Mouse (Mus musculus) liver, embryonic 14.5 days (tissue): ENCODE data around the gene Zfp148. TPM values are rescaled to one million over a fixed set of nuclear protein-coding genes. Genes with fewer than 3 reads are reported as not detected.
"Not testable (repeated sequence)": the region's sequence is repeated elsewhere in the genome, so short reads cannot be mapped to it uniquely, and the experiment has no call there.

Experiments used
- ATAC-seq: fragments of 200-750 bp; cut with Nextera tagmentation; 2 replicates; pipeline ENCODE4 v1.8.0; 2017; ENCODE audit warnings: moderate number of reproducible peaks, mild to moderate bottlenecking, moderate library complexity; ENCODE audit not compliant: insufficient read depth
- DNase-seq, 3 experiments: peaks; one replicate each; pipeline ENCODE4 v3.0.0-alpha.2; 2012 to 2013; ENCODE audit warnings: low read depth in 3 of 3, low spot score in 3 of 3
- H3K27ac ChIP-seq: fragments of 300-500 bp; sonication (generic); 2 replicates; pipeline ENCODE4 v1.5.1; 2014; ENCODE audit warnings: moderate library complexity, mild to moderate bottlenecking, control low read depth, inconsistent platforms
- H3K27me3 ChIP-seq: fragments of 300-500 bp; sonication (generic); 2 replicates; pipeline ENCODE4 v1.6.1; 2014; ENCODE audit warnings: mild to moderate bottlenecking, low read length, moderate library complexity; ENCODE audit not compliant: control insufficient read depth, insufficient read depth
- H3K36me3 ChIP-seq: fragments of 300-500 bp; sonication (generic); replicated peaks from 2 replicates; pipeline ENCODE4 v1.6.1; 2014; ENCODE audit warnings: low read depth; ENCODE audit not compliant: control insufficient read depth, insufficient read depth
- H3K4me1 ChIP-seq, 2 experiments: fragments of 200-500 bp in 1 of 2; fragments of 300-500 bp in 1 of 2; sonication (generic) in 1 of 2; replicated peaks; 2 replicates each; pipeline ENCODE4 v1.6.1; 2012 to 2014; ENCODE audit warnings: antibody characterized with exemption in 1 of 2, inconsistent platforms in 1 of 2, low read length in 1 of 2; ENCODE audit not compliant: control insufficient read depth in 2 of 2, insufficient read depth in 2 of 2
- H3K4me2 ChIP-seq: fragments of 300-500 bp; sonication (generic); 2 replicates; pipeline ENCODE4 v1.6.1; 2014; ENCODE audit warnings: low read depth, mild to moderate bottlenecking, control low read depth, moderate library complexity
- H3K4me3 ChIP-seq, 2 experiments: fragments of 200-500 bp in 1 of 2; fragments of 300-500 bp in 1 of 2; sonication (generic) in 1 of 2; 2 replicates each; pipeline ENCODE4 v1.5.1; 2012 to 2014; ENCODE audit warnings: low read depth in 2 of 2, low read length in 2 of 2, mild to moderate bottlenecking in 2 of 2, control low read depth in 1 of 2, inconsistent platforms in 1 of 2, moderate library complexity in 1 of 2; ENCODE audit not compliant: insufficient read depth in 1 of 2
- H3K9ac ChIP-seq: fragments of 300-500 bp; sonication (generic); replicated peaks from 2 replicates; pipeline ENCODE4 v1.6.1; 2014; ENCODE audit warnings: mild to moderate bottlenecking, control low read depth, moderate library complexity
- H3K9me3 ChIP-seq: fragments of 300-500 bp; sonication (generic); 2 replicates; pipeline ENCODE4 v1.6.1; 2016; ENCODE audit warnings: low read length, mixed read lengths; ENCODE audit not compliant: control insufficient read depth
- CTCF ChIP-seq: IDR thresholded peaks from 2 replicates; pipeline ENCODE4 v1.5.1; 2016; ENCODE audit warnings: antibody characterized with exemption, low read depth, control low read depth
- EP300 ChIP-seq: IDR thresholded peaks from 2 replicates; pipeline ENCODE4 v1.6.1; 2016; ENCODE audit warnings: antibody characterized with exemption, low read depth
- WGBS: fragments of 180-500 bp; shearing (Covaris S2); extraction: QIAGEN DNeasy Blood & Tissue Kit; methylation state at CpG from one replicate; pipeline ENCODE4 v1.1.7; 2014; ENCODE audit not compliant: insufficient replicate concordance; 5-methylcytosine and 5-hydroxymethylcytosine counted together
- polyA plus RNA-seq, 2 experiments: library from polyadenylated mRNA; depleted of rRNA in 1 of 2; stranded (reverse) in 1 of 2; unstranded in 1 of 2; fragments of >200 nt; fragmentation: Nextera tagmentation in 1 of 2; extraction: Ambion mirVana in 1 of 2; gene quantifications; 2 replicates each; pipeline versions ENCODE4 v1.2.1 to v1.2.3; 2012 to 2014

Zfp148 gene
- polyA plus RNA-seq, 2 experiments = 3.8 to 10.6 TPM

- WGBS = 91% methylated on average over 3 of the region's 3 CpGs
- Histone ChIP-seq H3K4me2 (no peak overlapping the region), H3K27ac (no peak overlapping the region), H3K9ac (no peak overlapping the region), H3K36me3 (no peaks in the 10 kb centered on the region), H3K9me3 (no peaks in the 10 kb centered on the region), H3K4me1 (peaks cover 0 to 11% of the 10 kb centered on the region in 2 experiments; a peak in 3 of 4 replicates), H3K4me3 (no peak overlapping the region), H3K27me3 (no peaks in the 10 kb centered on the region)
- ATAC-seq (no peak), DNase-seq (no peak)
- no peak for TF ChIP-seq CTCF
- no peak for TF ChIP-seq EP300
These were observed 2.9 kb downstream of the Zfp148 start for GRCm38 (mm10) chr16:33383584-33383983.

- not testable (repeated sequence) for H3K9ac ChIP-seq, ATAC-seq, H3K4me3 ChIP-seq, H3K27me3 ChIP-seq, H3K27ac ChIP-seq, DNase-seq, H3K4me2 ChIP-seq, H3K36me3 ChIP-seq, H3K9me3 ChIP-seq
- 65% methylated on average over 2 of the region's 2 CpGs for WGBS
- peaks cover 0 to 11% of the 10 kb centered on the region in 2 experiments; a peak in 3 of 4 replicates for H3K4me1 ChIP-seq
These were observed 3.4 kb downstream of the Zfp148 start for GRCm38 (mm10) chr16:33384057-33384456.

GRCm38 (mm10) chr16:33387013-33387412 is 6.4 kb downstream of the Zfp148 start:
- H3K27me3 ChIP-seq = no peaks in the 10 kb centered on the region
- WGBS = 57% methylated on average over 2 of the region's 2 CpGs
- DNase-seq = no peak
- H3K4me3 ChIP-seq = no peak overlapping the region
- no peak overlapping the region for H3K27ac ChIP-seq
- H3K9me3 ChIP-seq = no peaks in the 10 kb centered on the region
- H3K4me2 ChIP-seq = no peak overlapping the region
- no peak for ATAC-seq
- H3K36me3 ChIP-seq = no peaks in the 10 kb centered on the region
- no peak overlapping the region for H3K9ac ChIP-seq
- TF ChIP-seq CTCF (no peak), EP300 (no peak)
- peaks cover 0 to 6% of the 10 kb centered on the region in 2 experiments; a peak in 3 of 4 replicates for H3K4me1 ChIP-seq

- WGBS = 78% methylated on average over 2 of the region's 2 CpGs
- Histone ChIP-seq H3K36me3 (no peaks in the 10 kb centered on the region), H3K4me3 (no peak overlapping the region), H3K9ac (no peak overlapping the region), H3K27me3 (no peaks in the 10 kb centered on the region), H3K4me1 (peaks cover 0 to 5% of the 10 kb centered on the region in 2 experiments; a peak in 2 of 4 replicates), H3K4me2 (no peak overlapping the region), H3K27ac (no peak overlapping the region), H3K9me3 (no peaks in the 10 kb centered on the region)
- TF ChIP-seq CTCF (no peak), EP300 (no peak)
- DNase-seq (no peak), ATAC-seq (no peak)
These were observed 6.8 kb downstream of the Zfp148 start for GRCm38 (mm10) chr16:33387420-33387819.

GRCm38 (mm10) chr16:33399913-33400782 is 19.5 kb downstream of the Zfp148 start:
- WGBS = under 1% methylated on average over 28 of the region's 28 CpGs
- TF ChIP-seq EP300 = no peak
- no peak for TF ChIP-seq CTCF
- peak overlapping the region; percentile 55 to 74 for H3K4me3 ChIP-seq

More at GRCm38 (mm10) chr16:33399913-33400782, 19.5 kb downstream of the Zfp148 start:
- Histone ChIP-seq H3K36me3 (no peaks in the 10 kb centered on the region), H3K27ac (peak overlapping the region; percentile 6), H3K9me3 (no peaks in the 10 kb centered on the region), H3K9ac (peak overlapping the region; percentile 60), H3K4me2 (peak overlapping the region; percentile 75), H3K4me1 (peaks cover 10 to 13% of the 10 kb centered on the region in 2 experiments; a peak in 3 of 4 replicates), H3K27me3 (no peaks in the 10 kb centered on the region)
- DNase-seq (peak; percentile 48 to 56 (median 54)), ATAC-seq (peak; percentile 92)
